Comparison of ENCODE assay signal across 8 mouse cellular contexts in genomic region chr2:3816142-3816609, GRCm38 (mm10).
DNase-seq lines count a peak whose midpoint lies in the region; ATAC-seq and TF ChIP-seq lines count a peak whose summit lies in the region.

No protein-coding gene starts in this region.

- H3K27me3 ChIP-seq in forebrain, embryonic 15.5 days, result no peaks in the 10 kb centered on the region
- H3K27me3 ChIP-seq in forebrain, embryonic 10.5 days (ENCODE audit: poor library complexity, severe bottlenecking), result no peaks in the 10 kb centered on the region
- no peaks in the 10 kb centered on the region for H3K27me3 ChIP-seq in CH12.LX (replicated peaks)

- TF ChIP-seq EP300 in CH12.LX (IDR thresholded peaks at IDR 0.05; ENCODE audit: low read length), result no peak

- no peak for DNase-seq in forebrain, embryonic 10.5 days (ENCODE audit: extremely low spot score, low spot score)
- no peak for DNase-seq in CH12.LX (ENCODE audit: extremely low read depth)
- peak; percentile 23 to 54 for DNase-seq in cerebellum, postnatal 4 days (ENCODE audit: low spot score in 2 of 2)
- DNase-seq in layer of hippocampus, postnatal 25 days (ENCODE audit: extremely low spot score in 1 of 2, low spot score in 1 of 2), result peak; percentile 37 to 42
- DNase-seq in MN1 (ENCODE audit: low spot score), result no peak

- H3K4me1 ChIP-seq in forebrain, embryonic 15.5 days, result peaks cover 12% of the 10 kb centered on the region
- H3K4me1 ChIP-seq in forebrain, embryonic 10.5 days, result no peaks in the 10 kb centered on the region
- peaks cover 0 to 2% of the 10 kb centered on the region in 2 experiments; a peak in 1 of 4 replicates for H3K4me1 ChIP-seq in CH12.LX (ENCODE audit: control insufficient read depth in 1 of 2, insufficient read depth in 2 of 2)
- peaks cover 8% of the 10 kb centered on the region for H3K4me1 ChIP-seq in olfactory bulb, adult 2 months (ENCODE audit: control insufficient read depth, insufficient read depth, low read length)

- TF ChIP-seq RAD21 in CH12.LX (IDR thresholded peaks at IDR 0.05; ENCODE audit: low read depth, low read length), result peak; percentile 45

- no peaks in the 10 kb centered on the region for H3K9me3 ChIP-seq in forebrain, embryonic 15.5 days
- no peaks in the 10 kb centered on the region for H3K9me3 ChIP-seq in forebrain, embryonic 10.5 days
- H3K9me3 ChIP-seq in CH12.LX (replicated peaks; ENCODE audit: low read length), result no peaks in the 10 kb centered on the region

- peak; percentile 65 for ATAC-seq in forebrain, embryonic 15.5 days (replicated peaks)
- ATAC-seq in granulocyte monocyte progenitor cell, adult 5-6 weeks (replicated peaks; ENCODE audit: poor library complexity, severe bottlenecking), result peak; percentile 35; the same call in 1 of the 2 replicates

- H3K36me3 ChIP-seq in forebrain, embryonic 15.5 days, result no peaks in the 10 kb centered on the region
- H3K36me3 ChIP-seq in forebrain, embryonic 10.5 days (replicated peaks), result no peaks in the 10 kb centered on the region
- H3K36me3 ChIP-seq in CH12.LX (replicated peaks in 1 of 2; ENCODE audit: control insufficient read depth in 1 of 2, insufficient read depth in 1 of 2, low read length in 1 of 2), result no peaks in the 10 kb centered on the region

- H3K79me2 ChIP-seq in CH12.LX (replicated peaks; ENCODE audit: control insufficient read depth, extremely low read depth, insufficient read depth, poor library complexity, severe bottlenecking), result no peaks in the 10 kb centered on the region

- peak overlapping the region; percentile 86 for H3K27ac ChIP-seq in forebrain, embryonic 15.5 days (replicated peaks)
- no peak overlapping the region for H3K27ac ChIP-seq in forebrain, embryonic 10.5 days
- no peak overlapping the region for H3K27ac ChIP-seq in CH12.LX (ENCODE audit: insufficient read depth, low read depth)
- peak overlapping the region; percentile 89 for H3K27ac ChIP-seq in olfactory bulb, adult 2 months (ENCODE audit: insufficient read depth, low read depth, low read length)

- dilution Hi-C loops in CH12.LX (cut with MboI; ENCODE audit: extremely low pct_ligation_motif_present, extremely low pct_unique_long_range_greater_than_20kb, low sequenced_read_pairs), result no loop called here

- H3K9ac ChIP-seq in forebrain, embryonic 15.5 days (replicated peaks), result no peak overlapping the region
- H3K9ac ChIP-seq in CH12.LX (ENCODE audit: insufficient read depth, low read depth), result no peak overlapping the region

- TF ChIP-seq POLR2A in CH12.LX (IDR thresholded peaks at IDR 0.05; ENCODE audit: low read depth, low read length), result no peak
- TF ChIP-seq POLR2A in olfactory bulb, adult 2 months (IDR thresholded peaks at IDR 0.05; ENCODE audit: insufficient read depth, low read depth, low read length), result no peak

- WGBS in forebrain, embryonic 15.5 days, result 41% methylated on average over 6 of the region's 6 CpGs
- WGBS in forebrain, embryonic 10.5 days, result 79% methylated on average over 6 of the region's 6 CpGs
- WGBS in olfactory bulb, adult 2 months, result 11% methylated on average over 6 of the region's 6 CpGs

- TF ChIP-seq CTCF in CH12.LX (conservative IDR thresholded peaks at IDR 0.05 in 1 of 2, IDR thresholded peaks at IDR 0.05 in 1 of 2; ENCODE audit: low read depth in 2 of 2, low read length in 2 of 2), result peak in 1 of 2 experiments; percentile 38; a peak in 2 of 4 replicates
- no peak for TF ChIP-seq CTCF in olfactory bulb, adult 2 months (IDR thresholded peaks at IDR 0.05; ENCODE audit: insufficient read depth, low read depth, low read length)

- H3K4me3 ChIP-seq in forebrain, embryonic 15.5 days, result no peak overlapping the region
- no peak overlapping the region for H3K4me3 ChIP-seq in forebrain, embryonic 10.5 days
- no peak overlapping the region for H3K4me3 ChIP-seq in CH12.LX (replicated peaks in 1 of 3; ENCODE audit: low read depth in 2 of 3, low read length in 2 of 3, poor library complexity in 1 of 3)
- H3K4me3 ChIP-seq in olfactory bulb, adult 2 months (ENCODE audit: insufficient read depth, low read depth, low read length), result no peak overlapping the region

- in situ Hi-C loops in CH12.LX (cut with MboI; ENCODE audit: low pct_ligation_motif_present, low pct_unique_long_range_greater_than_20kb, low sequenced_read_pairs), result loop anchor here (25.0 kb wide), 1 partner anchor 671 kb away; no protein-coding TSS in a partner anchor

- no peak overlapping the region for H3K4me2 ChIP-seq in forebrain, embryonic 15.5 days (replicated peaks)
- no peak overlapping the region for H3K4me2 ChIP-seq in CH12.LX (ENCODE audit: insufficient read depth, low read depth, poor library complexity, severe bottlenecking)

TF ChIP-seq in CH12.LX, 34 proteins besides CTCF, POLR2A, EP300 and RAD21:
- TF ChIP-seq ELF1 (IDR thresholded peaks at IDR 0.05; ENCODE audit: low read depth, low read length), result no peak
- peak; percentile 21 for TF ChIP-seq SMC3 (IDR thresholded peaks at IDR 0.05; ENCODE audit: low read depth, low read length)
- TF ChIP-seq MYC (IDR thresholded peaks at IDR 0.05; ENCODE audit: low read depth, low read length), result no peak
- TF ChIP-seq CHD1 (IDR thresholded peaks at IDR 0.05; ENCODE audit: low read depth, low read length), result no peak
- TF ChIP-seq BHLHE40 (IDR thresholded peaks at IDR 0.05; ENCODE audit: low read depth, low read length), result no peak

Comparison
In these comparisons a context has a peak if more than half of its experiments do, and no peak if none do; other contexts are left out.
1. H3K27ac ChIP-seq: peak in forebrain, embryonic 15.5 days (single experiment) and olfactory bulb, adult 2 months (single experiment); none in forebrain, embryonic 10.5 days (single experiment) and CH12.LX (single experiment).
2. DNase-seq: peak in cerebellum, postnatal 4 days (2 of 2) and layer of hippocampus, postnatal 25 days (2 of 2); none in forebrain, embryonic 10.5 days (single experiment), CH12.LX (single experiment) and MN1 (single experiment).